Mouse (Mus musculus): Measurements from ENCODE around the gene Cdc37.
A peak's percentile ranks its signal among the peaks of the same experiment; 100 is the strongest.

The Cdc37 gene

GRCm38 (mm10) chr9:21167140-21168097 is 17.6 kb upstream of the Cdc37 start:
- no peak for DNase-seq (ENCODE audit: low read depth, low spot score)

- no peak for DNase-seq (ENCODE audit: low read depth, low spot score)
These were observed 16.7 kb upstream of the Cdc37 start for GRCm38 (mm10) chr9:21166516-21166915.

GRCm38 (mm10) chr9:21165952-21166451 is 16.2 kb upstream of the Cdc37 start:
- no peak for DNase-seq (ENCODE audit: low read depth, low spot score)

DNA sequence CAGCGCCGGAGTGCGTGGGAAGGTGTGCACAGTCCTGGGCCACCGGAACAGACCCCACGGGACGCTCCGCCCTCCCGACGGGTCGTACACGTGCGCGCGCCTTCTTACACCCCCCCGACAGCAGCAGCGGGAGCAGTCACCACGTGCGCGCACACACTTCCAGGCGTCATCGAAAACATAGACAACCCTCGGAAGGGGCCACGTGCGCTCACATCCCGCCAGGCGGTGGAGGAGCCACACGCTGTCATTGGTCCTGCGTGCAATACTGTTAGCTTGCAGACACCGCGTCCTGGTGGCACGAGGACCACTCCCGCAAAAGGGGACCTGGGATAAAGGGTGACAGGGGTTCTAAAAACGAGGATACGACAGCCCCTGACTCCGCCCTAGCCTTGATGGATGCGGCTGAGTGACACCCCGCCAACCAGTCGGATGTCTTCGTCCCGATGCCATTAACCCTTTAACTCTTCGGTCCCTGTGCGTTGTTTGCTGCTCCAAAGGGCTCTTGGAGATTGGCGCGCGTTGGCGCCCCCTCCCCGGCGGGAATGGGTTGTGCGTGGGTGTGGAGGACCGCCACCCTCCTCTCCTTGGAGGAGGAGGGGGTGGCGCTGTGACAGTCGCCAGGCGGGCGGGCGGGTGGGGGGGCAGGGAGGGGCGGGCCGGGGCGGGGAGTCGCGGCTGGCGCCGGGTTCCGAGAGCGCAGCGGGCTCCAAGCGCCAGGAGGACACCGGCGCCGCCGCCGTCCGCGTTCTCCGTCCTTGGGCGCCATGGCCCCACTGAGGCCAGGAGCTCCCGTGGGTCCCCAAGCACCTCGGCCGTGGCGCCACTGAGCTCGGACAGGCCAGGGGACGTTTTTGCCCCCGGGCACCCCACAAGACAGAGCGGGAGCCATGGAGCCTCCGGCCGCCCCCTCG is 15.5 kb upstream of the Cdc37 start, which contains the start of gene Pde4a:
Gene Pde4a, plus strand, starts transcription at position 674 of the 911 bp plus-strand sequence.
- no peak for DNase-seq (ENCODE audit: low read depth, low spot score)

- DNase-seq (ENCODE audit: low read depth, low spot score): no peak
These were observed 14.3 kb upstream of the Cdc37 start for GRCm38 (mm10) chr9:21164072-21164471.

GRCm38 (mm10) chr9:21163086-21164050 is 13.6 kb upstream of the Cdc37 start:
- no peak for DNase-seq (ENCODE audit: low read depth, low spot score)

DNA sequence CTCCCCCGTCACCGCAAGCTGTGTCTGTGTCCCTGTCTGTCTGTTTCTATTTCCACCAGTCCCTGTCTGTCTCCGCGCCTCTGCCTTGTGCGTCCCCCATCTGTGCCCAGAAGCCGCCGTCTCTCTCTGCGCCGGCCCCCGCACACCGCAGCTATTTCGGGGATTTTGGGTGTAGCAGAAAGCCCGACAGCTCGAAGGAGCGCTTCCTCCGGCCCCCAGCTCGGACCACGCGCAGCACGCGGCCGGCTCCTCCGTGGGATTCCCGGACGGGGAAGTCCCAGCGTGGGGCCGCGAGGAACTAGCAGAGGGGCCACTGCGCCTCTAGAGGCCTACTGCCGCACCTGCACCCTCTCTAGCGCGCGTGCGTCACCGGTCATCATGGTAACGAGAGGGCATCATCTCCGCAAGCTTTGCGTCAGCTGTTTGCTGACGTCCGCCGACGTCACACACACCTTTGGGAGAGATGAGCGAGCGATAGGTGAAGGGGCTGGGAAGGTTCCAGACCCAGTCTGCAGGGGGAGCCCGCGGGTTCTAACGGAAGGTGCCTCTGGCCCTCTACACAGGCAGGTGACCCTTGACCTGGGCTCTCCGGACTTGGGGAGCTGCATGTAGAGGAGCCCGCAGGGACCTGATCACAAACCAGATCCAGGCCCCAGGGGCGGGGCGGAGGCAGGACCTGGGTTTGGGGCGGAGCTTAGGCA is 11.6 kb upstream of the Cdc37 start:
- DNase-seq (ENCODE audit: low read depth, low spot score): peak; percentile 53

- DNase-seq (ENCODE audit: low read depth, low spot score): no peak
These were observed 5.0 kb upstream of the Cdc37 start for GRCm38 (mm10) chr9:21154787-21155186.

DNA sequence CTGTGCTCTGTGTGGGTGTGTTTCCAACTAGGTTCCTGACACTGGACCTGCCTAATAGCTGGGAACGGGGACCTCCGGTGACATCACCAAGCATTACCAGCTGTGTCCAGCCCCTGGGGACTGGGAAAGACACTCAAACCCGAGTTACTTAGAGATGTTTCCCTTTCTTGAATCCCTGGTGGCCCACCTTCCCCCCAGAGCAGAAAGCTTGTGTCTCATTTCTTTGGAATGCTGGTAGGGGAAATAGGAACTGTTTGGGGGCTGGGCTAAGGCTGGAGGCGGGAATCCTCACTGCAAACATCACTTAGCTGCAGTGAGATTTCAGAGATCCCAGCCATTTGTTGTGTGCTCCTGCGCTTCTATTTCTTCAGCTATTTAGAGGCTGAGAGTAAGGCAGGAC is 4.1 kb upstream of the Cdc37 start:
- DNase-seq (ENCODE audit: low read depth, low spot score): no peak

DNA sequence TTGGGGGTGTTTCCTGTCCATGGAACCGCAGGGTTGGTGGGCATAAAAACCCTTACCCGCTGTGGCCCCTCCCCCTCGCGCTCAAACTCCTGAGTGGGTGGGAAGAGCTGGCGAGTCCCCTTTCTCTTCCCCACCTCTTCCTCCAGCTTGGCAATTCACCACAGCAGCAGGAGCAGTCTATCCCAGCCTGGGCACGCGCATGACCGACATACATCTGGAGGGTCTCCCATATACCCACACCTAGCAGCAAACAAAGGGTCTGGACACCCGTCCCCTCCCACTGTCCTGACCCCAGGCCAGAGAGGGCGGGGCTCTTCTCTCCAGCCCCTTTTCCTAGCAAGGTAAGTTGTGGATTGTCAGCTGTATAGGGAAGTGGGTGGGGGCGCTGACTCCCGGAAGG is 3.5 kb upstream of the Cdc37 start:
- no peak for DNase-seq (ENCODE audit: low read depth, low spot score)

- no peak for DNase-seq (ENCODE audit: low read depth, low spot score)
These were observed 2.9 kb upstream of the Cdc37 start for GRCm38 (mm10) chr9:21152715-21153114.

DNA sequence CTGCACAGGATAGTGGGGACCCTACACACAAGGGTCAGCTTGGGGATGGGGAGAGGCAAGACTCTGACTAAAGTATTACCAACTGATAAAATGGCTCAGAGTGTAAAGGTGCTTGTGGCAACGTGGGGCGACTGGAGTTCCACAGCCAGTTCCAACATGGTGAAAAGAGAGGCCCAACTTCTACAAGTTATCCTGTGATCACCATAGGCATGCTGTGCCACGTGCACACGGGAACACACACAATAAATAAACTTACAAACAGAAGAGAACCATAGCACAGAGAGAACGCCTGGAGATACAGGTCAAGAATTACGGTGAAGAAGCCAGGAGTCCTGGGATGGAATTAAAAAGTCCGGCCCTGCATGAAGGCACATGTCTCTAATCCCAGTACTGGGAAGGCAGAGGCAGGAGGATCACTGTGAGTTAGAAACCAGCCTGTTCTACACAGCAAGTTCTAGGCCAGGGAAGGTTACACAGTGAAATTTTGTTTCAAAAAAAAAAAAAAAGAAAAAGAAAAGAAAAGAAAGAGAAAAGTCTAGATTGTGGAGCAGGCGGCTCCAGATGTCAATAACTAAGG is 617 bp downstream of the Cdc37 start:
- DNase-seq (ENCODE audit: low read depth, low spot score): no peak

- no peak for DNase-seq (ENCODE audit: low read depth, low spot score)
These were observed 1.4 kb downstream of the Cdc37 start for GRCm38 (mm10) chr9:21148427-21148826.

DNA sequence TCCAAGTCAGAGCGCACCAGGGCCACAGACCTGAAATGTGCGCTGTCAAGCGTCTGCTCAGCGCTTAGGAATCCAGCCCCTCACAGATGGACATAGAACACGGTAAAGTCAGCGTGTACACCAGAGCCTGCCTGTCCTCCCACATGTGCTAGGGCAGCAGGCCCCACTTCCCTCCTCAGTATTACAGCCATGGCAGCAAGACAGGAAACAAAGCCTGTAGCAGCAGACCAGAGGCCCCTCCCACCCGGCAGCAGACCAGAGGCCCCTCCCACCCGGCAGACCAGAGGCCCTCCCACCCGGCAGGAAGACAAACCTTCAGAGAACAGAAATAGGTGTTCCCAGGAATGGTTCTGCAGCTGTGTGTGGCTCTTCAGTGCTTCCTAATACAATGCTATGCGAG is 3.1 kb downstream of the Cdc37 start:
- no peak for DNase-seq (ENCODE audit: low read depth, low spot score)

DNA sequence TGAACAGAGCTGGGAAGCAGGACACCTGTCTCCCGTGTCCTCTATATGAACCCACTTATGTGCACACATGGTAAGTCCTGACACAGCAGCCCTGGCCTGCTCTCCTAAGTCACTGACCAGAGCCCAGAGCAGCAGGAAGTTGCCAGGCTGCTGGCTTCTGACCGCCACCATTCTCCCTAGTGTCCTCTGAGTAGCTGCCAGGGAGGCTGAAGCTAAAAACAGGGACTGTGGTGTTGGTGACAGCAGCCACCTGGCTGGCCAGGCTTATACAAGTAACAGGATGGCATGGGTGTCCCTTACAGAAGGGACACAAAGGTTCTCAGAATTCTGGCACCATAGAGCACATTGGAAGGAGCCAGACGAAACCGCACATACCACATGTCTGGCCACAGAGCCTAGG is 4.4 kb downstream of the Cdc37 start:
- no peak for DNase-seq (ENCODE audit: low read depth, low spot score)

DNA sequence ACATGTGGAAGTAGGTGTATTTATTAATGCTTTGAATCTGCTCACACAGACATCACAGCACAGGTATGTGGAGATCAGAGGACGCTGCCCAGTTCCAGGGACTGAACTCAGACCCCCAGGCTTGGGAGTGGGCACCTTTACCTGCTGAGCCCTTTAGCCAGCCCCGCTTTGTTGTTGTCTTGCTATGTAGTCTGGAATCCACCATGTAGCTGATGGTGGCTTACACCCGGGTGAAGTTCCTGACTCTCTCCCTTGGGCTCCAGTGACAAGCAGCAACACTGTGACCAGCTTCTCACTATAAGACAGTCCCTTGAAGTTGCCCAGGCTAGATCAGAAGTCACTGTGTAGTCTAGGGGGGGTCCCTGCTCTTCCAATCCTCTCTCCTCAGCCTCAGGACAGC is 5.4 kb downstream of the Cdc37 start:
- DNase-seq (ENCODE audit: low read depth, low spot score): no peak

DNA sequence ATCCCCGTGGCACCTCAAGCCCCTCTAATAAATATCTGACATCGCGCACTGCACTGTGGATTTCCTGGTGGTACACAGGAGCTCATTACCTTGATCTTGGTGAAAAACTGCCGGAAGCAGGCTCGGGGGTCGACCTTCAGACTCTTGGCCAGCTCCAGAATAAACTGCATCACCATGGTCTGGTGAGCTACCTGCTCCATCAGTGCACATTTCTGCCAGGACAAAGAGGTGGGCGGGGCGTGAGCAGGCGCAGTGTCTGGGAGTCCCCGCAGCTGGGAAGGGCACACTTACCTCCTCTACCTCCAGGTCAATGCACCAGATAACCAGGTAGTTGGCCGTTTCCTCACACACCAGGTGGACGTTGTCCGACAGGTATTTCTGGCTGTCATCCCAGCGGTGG is 7.9 kb downstream of the Cdc37 start:
- no peak for DNase-seq (ENCODE audit: low read depth, low spot score)

GRCm38 (mm10) chr9:21138386-21138785 is 11.4 kb downstream of the Cdc37 start:
- DNase-seq (ENCODE audit: low read depth, low spot score): no peak

DNA sequence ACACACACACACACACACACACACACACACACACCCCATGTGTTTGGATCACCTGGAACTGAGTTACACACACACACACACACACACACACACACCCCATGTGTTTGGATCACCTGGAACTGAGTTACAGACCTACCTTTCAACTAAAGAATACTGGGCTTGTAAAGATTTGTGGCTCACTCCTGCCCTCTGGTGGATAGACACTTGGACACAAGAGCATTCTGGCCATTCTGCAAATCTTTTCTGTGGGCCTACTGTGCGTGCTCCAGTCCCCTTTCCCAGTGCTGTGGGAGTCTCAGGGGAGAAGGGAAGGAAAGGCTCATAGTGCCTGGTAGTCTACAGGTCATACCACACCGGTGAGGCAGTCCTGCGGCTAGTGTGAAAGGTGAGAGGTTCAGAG is 12.6 kb downstream of the Cdc37 start:
- peak; percentile 68 for DNase-seq (ENCODE audit: low read depth, low spot score)

DNA sequence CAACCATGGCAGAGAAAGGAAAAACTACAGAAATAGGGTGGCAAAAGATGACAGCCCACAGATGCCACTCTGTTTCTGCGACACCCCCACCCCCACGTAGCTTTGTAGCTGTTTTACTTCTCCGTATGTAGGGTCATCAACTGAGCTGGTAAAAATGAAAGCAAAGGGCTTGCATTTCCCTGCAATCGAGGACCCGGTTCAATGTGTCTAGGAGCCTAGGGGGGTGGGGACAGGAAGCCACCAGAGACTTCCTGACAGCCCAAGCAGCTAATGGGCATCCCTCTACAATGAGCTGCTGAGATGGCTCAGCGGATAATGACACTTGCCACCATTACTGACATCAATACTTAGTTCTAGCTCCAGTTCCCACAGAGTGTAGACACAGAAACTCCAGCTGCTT is 13.4 kb downstream of the Cdc37 start:
- DNase-seq (ENCODE audit: low read depth, low spot score): no peak

Measured in c-Kit-negative CD71-positive TER-119-positive erythroid progenitor cells, embryonic 14.5 days (primary cell).